Mouse (Mus musculus): ENCODE measurements at regions not wholly inside any gene's neighbourhood (a gene's known extent, or its start where the extent isn't known, plus 50 kb on each side); places are given as distances from the start of the nearest gene placed in this dataset.

DNA sequence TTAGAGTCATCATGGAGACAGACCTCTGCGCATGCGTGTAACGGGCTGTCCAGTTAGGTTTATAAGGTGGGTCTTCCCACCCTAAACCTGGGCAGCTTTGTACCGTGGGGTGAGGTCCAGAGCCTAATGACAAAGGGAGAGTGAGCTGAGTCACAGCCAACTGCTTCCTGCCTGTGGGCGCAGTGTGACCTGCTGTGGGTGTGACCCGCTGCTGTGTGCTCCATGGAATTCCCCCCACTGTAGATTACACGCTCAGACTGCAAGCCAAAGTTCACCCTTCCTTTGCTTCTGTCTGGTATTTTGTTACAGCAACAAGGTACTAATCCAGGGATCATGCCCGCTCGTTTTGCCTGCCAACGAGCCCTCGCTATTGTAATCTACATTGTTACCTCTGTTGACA is 273.3 kb upstream of the Stt3b start:
- ATAC-seq (replicated peaks; ENCODE audit: insufficient number of reproducible peaks, low FRiP score, low TSS enrichment): no peak

GRCm38 (mm10) chr9:115584874-115585273 is 274.7 kb upstream of the Stt3b start:
- WGBS (ENCODE audit: insufficient replicate concordance): 72% methylated on average over 7 of the region's 7 CpGs
- H3K36me3 ChIP-seq (ENCODE audit: control insufficient read depth, insufficient read depth, low read length): no peaks in the 10 kb centered on the region
- H3K9ac ChIP-seq (ENCODE audit: low read depth, low read length): no peak overlapping the region
- no peak overlapping the region for H3K4me3 ChIP-seq (ENCODE audit: low read depth, low read length)
- no peak for ATAC-seq (replicated peaks; ENCODE audit: insufficient number of reproducible peaks, low FRiP score, low TSS enrichment)
- no peaks in the 10 kb centered on the region for H3K4me1 ChIP-seq (ENCODE audit: control insufficient read depth, insufficient read depth, low read length)
- no peaks in the 10 kb centered on the region for H3K9me3 ChIP-seq (replicated peaks; ENCODE audit: control insufficient read depth, low read length)
- H3K27ac ChIP-seq (ENCODE audit: low read depth, low read length): no peak overlapping the region
- H3K4me2 ChIP-seq: no peak overlapping the region
- no peaks in the 10 kb centered on the region for H3K27me3 ChIP-seq (ENCODE audit: control insufficient read depth, insufficient read depth, low read length)

More for the DNA sequence above, 273.3 kb upstream of the Stt3b start:
- Histone ChIP-seq H3K4me1 (ENCODE audit: control insufficient read depth, insufficient read depth, low read length) (no peaks in the 10 kb centered on the region), H3K27ac (ENCODE audit: low read depth, low read length) (no peak overlapping the region), H3K9me3 (replicated peaks; ENCODE audit: control insufficient read depth, low read length) (no peaks in the 10 kb centered on the region), H3K4me2 (no peak overlapping the region), H3K9ac (ENCODE audit: low read depth, low read length) (no peak overlapping the region), H3K27me3 (ENCODE audit: control insufficient read depth, insufficient read depth, low read length) (no peaks in the 10 kb centered on the region), H3K4me3 (ENCODE audit: low read depth, low read length) (no peak overlapping the region), H3K36me3 (ENCODE audit: control insufficient read depth, insufficient read depth, low read length) (no peaks in the 10 kb centered on the region)
- WGBS (ENCODE audit: insufficient replicate concordance): 86% methylated on average over 11 of the region's 11 CpGs

- ATAC-seq (replicated peaks; ENCODE audit: insufficient number of reproducible peaks, low FRiP score, low TSS enrichment): no peak
- Histone ChIP-seq H3K4me1 (ENCODE audit: control insufficient read depth, insufficient read depth, low read length) (no peaks in the 10 kb centered on the region), H3K27ac (ENCODE audit: low read depth, low read length) (no peak overlapping the region), H3K36me3 (ENCODE audit: control insufficient read depth, insufficient read depth, low read length) (no peaks in the 10 kb centered on the region), H3K9me3 (replicated peaks; ENCODE audit: control insufficient read depth, low read length) (no peaks in the 10 kb centered on the region), H3K4me3 (ENCODE audit: low read depth, low read length) (no peak overlapping the region), H3K9ac (ENCODE audit: low read depth, low read length) (no peak overlapping the region), H3K27me3 (ENCODE audit: control insufficient read depth, insufficient read depth, low read length) (no peaks in the 10 kb centered on the region), H3K4me2 (no peak overlapping the region)
- WGBS (ENCODE audit: insufficient replicate concordance): 75% methylated on average over 5 of the region's 5 CpGs
Measured at GRCm38 (mm10) chr9:115592466-115592865, 282.2 kb upstream of the Stt3b start.

DNA sequence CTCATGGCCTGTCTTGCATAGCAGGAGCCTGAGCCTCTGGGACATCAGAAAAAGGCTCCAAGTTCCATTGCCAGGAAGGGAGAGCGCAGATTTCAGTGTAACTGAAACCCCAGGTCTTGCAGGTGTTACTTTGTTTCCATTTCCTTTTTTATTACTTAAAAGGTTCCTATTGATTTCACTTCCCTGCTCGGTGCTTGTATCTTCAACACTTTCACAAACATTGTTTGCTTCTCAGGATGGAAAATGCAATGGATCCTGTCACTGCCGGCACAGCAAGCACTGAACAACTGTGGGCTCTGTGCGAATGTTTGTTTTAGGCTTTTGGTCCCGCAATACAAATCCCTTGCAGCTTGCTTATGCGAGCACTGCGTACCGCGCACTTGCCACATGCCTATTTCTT is 290.0 kb upstream of the Stt3b start:
- no peak for ATAC-seq (replicated peaks; ENCODE audit: insufficient number of reproducible peaks, low FRiP score, low TSS enrichment)
- no peaks in the 10 kb centered on the region for H3K36me3 ChIP-seq (ENCODE audit: control insufficient read depth, insufficient read depth, low read length)
- H3K4me1 ChIP-seq (ENCODE audit: control insufficient read depth, insufficient read depth, low read length): no peaks in the 10 kb centered on the region
- H3K27ac ChIP-seq (ENCODE audit: low read depth, low read length): no peak overlapping the region
- H3K4me3 ChIP-seq (ENCODE audit: low read depth, low read length): no peak overlapping the region
- 79% methylated on average over 9 of the region's 9 CpGs for WGBS (ENCODE audit: insufficient replicate concordance)
- no peak overlapping the region for H3K9ac ChIP-seq (ENCODE audit: low read depth, low read length)
- H3K4me2 ChIP-seq: no peak overlapping the region
- H3K9me3 ChIP-seq (replicated peaks; ENCODE audit: control insufficient read depth, low read length): no peaks in the 10 kb centered on the region
- no peaks in the 10 kb centered on the region for H3K27me3 ChIP-seq (ENCODE audit: control insufficient read depth, insufficient read depth, low read length)

- H3K27ac ChIP-seq (ENCODE audit: low read depth, low read length): no peak overlapping the region
- no peak overlapping the region for H3K4me3 ChIP-seq (ENCODE audit: low read depth, low read length)
- H3K27me3 ChIP-seq (ENCODE audit: control insufficient read depth, insufficient read depth, low read length): no peaks in the 10 kb centered on the region
- H3K4me1 ChIP-seq (ENCODE audit: control insufficient read depth, insufficient read depth, low read length): no peaks in the 10 kb centered on the region
- no peak overlapping the region for H3K4me2 ChIP-seq
- no peak for ATAC-seq (replicated peaks; ENCODE audit: insufficient number of reproducible peaks, low FRiP score, low TSS enrichment)
- WGBS (ENCODE audit: insufficient replicate concordance): 60% methylated on average over 2 of the region's 2 CpGs
- no peaks in the 10 kb centered on the region for H3K36me3 ChIP-seq (ENCODE audit: control insufficient read depth, insufficient read depth, low read length)
- no peaks in the 10 kb centered on the region for H3K9me3 ChIP-seq (replicated peaks; ENCODE audit: control insufficient read depth, low read length)
- H3K9ac ChIP-seq (ENCODE audit: low read depth, low read length): no peak overlapping the region
Measured at GRCm38 (mm10) chr9:115600826-115601225, 290.6 kb upstream of the Stt3b start.

- H3K27me3 ChIP-seq (ENCODE audit: control insufficient read depth, insufficient read depth, low read length): no peaks in the 10 kb centered on the region
- no peak overlapping the region for H3K4me2 ChIP-seq
- no peaks in the 10 kb centered on the region for H3K36me3 ChIP-seq (ENCODE audit: control insufficient read depth, insufficient read depth, low read length)
- 88% methylated on average over 7 of the region's 7 CpGs for WGBS (ENCODE audit: insufficient replicate concordance)
- no peak overlapping the region for H3K4me3 ChIP-seq (ENCODE audit: low read depth, low read length)
- H3K9ac ChIP-seq (ENCODE audit: low read depth, low read length): no peak overlapping the region
- H3K27ac ChIP-seq (ENCODE audit: low read depth, low read length): no peak overlapping the region
- ATAC-seq (replicated peaks; ENCODE audit: insufficient number of reproducible peaks, low FRiP score, low TSS enrichment): no peak
- no peaks in the 10 kb centered on the region for H3K9me3 ChIP-seq (replicated peaks; ENCODE audit: control insufficient read depth, low read length)
- no peaks in the 10 kb centered on the region for H3K4me1 ChIP-seq (ENCODE audit: control insufficient read depth, insufficient read depth, low read length)
Measured at GRCm38 (mm10) chr9:115602772-115603171, 292.6 kb upstream of the Stt3b start.

DNA sequence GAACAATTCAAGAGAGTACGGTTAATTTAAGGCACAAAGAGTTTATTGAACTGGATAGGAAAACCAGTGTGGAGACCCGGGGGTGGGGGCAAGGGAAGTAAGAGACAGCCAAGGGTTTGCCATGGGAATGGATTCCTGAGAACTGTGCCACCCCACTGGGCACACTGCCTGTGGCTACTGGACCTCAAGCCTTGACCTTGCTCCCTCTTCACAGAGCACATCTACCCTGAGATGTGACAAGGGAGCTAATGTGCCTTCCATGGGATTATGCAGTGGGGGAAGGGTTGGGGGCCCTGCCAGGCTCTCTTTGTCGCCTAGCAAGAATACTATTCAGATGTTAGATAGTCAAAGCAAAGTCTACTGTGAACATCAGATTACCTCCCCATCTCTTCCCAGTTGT is 294.2 kb upstream of the Stt3b start:
- no peaks in the 10 kb centered on the region for H3K9me3 ChIP-seq (replicated peaks; ENCODE audit: control insufficient read depth, low read length)
- no peaks in the 10 kb centered on the region for H3K27me3 ChIP-seq (ENCODE audit: control insufficient read depth, insufficient read depth, low read length)
- ATAC-seq (replicated peaks; ENCODE audit: insufficient number of reproducible peaks, low FRiP score, low TSS enrichment): no peak
- H3K27ac ChIP-seq (ENCODE audit: low read depth, low read length): no peak overlapping the region
- H3K4me2 ChIP-seq: no peak overlapping the region
- H3K4me3 ChIP-seq (ENCODE audit: low read depth, low read length): no peak overlapping the region
- no peaks in the 10 kb centered on the region for H3K4me1 ChIP-seq (ENCODE audit: control insufficient read depth, insufficient read depth, low read length)
- 77% methylated on average over 3 of the region's 3 CpGs for WGBS (ENCODE audit: insufficient replicate concordance)
- no peaks in the 10 kb centered on the region for H3K36me3 ChIP-seq (ENCODE audit: control insufficient read depth, insufficient read depth, low read length)
- H3K9ac ChIP-seq (ENCODE audit: low read depth, low read length): no peak overlapping the region

DNA sequence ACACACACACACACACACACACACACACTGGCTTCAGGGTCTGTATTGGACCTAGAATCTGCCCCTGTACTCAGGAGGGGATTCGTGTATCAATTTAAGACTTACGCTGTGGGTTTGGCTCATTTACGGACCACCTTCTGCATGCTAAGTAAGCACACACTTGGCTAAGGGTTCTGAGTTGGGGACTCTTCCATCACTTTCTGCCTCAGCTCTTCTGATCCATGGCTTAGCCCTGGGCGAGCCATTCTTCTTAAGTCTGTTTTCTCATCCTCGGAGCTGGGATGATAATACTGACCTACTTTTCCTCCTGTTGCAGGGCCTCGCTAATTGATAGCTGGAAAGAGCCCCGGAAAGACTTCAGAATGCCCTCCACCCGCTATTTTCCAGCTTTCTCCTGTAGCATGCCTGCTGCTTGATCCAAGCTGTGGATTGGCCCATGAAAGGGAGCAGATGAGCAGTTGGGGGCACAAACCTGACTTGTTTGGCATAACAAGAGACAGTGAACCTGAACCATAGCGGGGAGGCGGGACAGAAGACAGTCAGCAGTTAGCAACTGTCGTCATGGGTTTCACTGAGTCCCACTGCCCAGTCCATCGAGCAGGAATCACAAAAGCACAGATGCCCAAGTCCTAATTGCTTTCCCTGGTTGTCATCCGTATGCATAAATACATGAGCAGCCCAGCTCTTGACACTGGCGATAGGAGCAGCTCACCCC is 294.9 kb upstream of the Stt3b start:
- H3K4me2 ChIP-seq: no peak overlapping the region
- no peaks in the 10 kb centered on the region for H3K9me3 ChIP-seq (replicated peaks; ENCODE audit: control insufficient read depth, low read length)
- H3K36me3 ChIP-seq (ENCODE audit: control insufficient read depth, insufficient read depth, low read length): no peaks in the 10 kb centered on the region
- no peaks in the 10 kb centered on the region for H3K4me1 ChIP-seq (ENCODE audit: control insufficient read depth, insufficient read depth, low read length)
- H3K27ac ChIP-seq (ENCODE audit: low read depth, low read length): no peak overlapping the region
- H3K9ac ChIP-seq (ENCODE audit: low read depth, low read length): no peak overlapping the region
- 75% methylated on average over 14 of the region's 14 CpGs for WGBS (ENCODE audit: insufficient replicate concordance)
- no peak overlapping the region for H3K4me3 ChIP-seq (ENCODE audit: low read depth, low read length)
- no peaks in the 10 kb centered on the region for H3K27me3 ChIP-seq (ENCODE audit: control insufficient read depth, insufficient read depth, low read length)
- no peak for ATAC-seq (replicated peaks; ENCODE audit: insufficient number of reproducible peaks, low FRiP score, low TSS enrichment)

- 73% methylated on average over 2 of the region's 2 CpGs for WGBS (ENCODE audit: insufficient replicate concordance)
Measured at GRCm38 (mm10) chr9:115607961-115608360, 297.7 kb upstream of the Stt3b start.

More at GRCm38 (mm10) chr9:115607961-115608360, 297.7 kb upstream of the Stt3b start:
- Histone ChIP-seq H3K9me3 (replicated peaks; ENCODE audit: control insufficient read depth, low read length) (no peaks in the 10 kb centered on the region), H3K4me1 (ENCODE audit: control insufficient read depth, insufficient read depth, low read length) (no peaks in the 10 kb centered on the region), H3K27ac (ENCODE audit: low read depth, low read length) (no peak overlapping the region), H3K36me3 (ENCODE audit: control insufficient read depth, insufficient read depth, low read length) (no peaks in the 10 kb centered on the region), H3K4me3 (ENCODE audit: low read depth, low read length) (no peak overlapping the region), H3K27me3 (ENCODE audit: control insufficient read depth, insufficient read depth, low read length) (no peaks in the 10 kb centered on the region), H3K9ac (ENCODE audit: low read depth, low read length) (no peak overlapping the region), H3K4me2 (no peak overlapping the region)
- no peak for ATAC-seq (replicated peaks; ENCODE audit: insufficient number of reproducible peaks, low FRiP score, low TSS enrichment)

Data from heart, embryonic 11.5 days (tissue).